Mouse (Mus musculus) mouse trophoblast stem cell (cell line): Measurements from ENCODE around the gene Smim23.

Source experiments
- in situ Hi-C, 2 experiments: fragments of 300-500 bp; cut with MseI, MboI; formaldehyde crosslinking; loops; 2 replicates in 1 of 2; 3 replicates in 1 of 2; pipeline ENCODE4 v1.15.1; 2025

Smim23 gene

DNA sequence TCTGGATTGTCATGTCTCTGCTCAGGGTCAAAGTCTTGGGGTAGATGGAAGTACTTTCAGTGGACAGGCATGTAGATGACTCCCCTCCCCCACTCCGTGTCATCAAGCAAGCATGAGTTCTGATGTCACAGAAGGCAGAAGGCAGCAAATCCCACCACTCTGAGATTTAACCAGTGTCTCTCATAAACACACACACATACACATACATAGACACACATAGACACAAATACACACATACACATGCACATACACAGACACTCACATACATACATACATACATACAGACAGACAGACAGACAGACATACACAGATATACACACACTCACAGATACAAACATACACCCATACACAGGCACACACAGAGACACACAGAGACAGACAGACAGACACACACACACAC is at the start of gene Smim23:
Gene Smim23 (minus strand): TSS at position 101 of the 400 bp plus-strand sequence.
- in situ Hi-C loops = no loop called here

DNA sequence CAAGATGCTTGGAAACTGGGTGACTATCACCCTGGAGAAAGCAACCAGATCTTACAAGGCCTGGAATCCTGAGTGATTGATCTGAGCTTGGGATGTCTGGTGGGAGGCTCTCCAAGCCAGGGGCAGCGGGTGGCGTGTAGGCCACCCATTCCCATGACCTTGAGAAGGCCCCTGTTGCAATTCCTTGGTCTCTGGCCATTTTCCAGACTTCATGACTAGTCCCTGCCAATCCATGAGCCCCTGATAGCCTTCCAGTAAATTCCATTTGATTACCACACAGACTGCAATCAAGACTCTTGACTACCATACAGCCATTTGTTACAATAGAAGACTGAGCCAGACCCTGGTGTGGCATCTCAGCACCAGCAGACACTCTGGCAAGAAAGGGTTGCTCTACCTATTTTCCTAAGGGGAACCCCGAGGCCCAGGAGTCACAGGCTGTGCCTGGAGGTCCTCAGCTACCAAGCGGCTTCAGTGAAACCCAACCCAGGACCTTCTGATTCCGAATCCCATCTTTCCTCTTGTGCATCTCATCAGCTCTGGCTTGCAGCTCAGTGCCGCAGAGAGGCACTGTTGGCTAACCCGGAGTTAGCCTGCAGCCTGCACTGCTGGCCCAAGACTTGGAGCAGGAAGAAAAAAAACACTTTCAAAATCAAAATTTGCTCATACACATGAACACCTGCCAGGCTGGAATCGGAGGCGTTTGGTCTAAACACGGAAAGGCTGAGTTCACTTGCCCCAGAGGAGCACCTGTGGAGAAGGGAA is 44.4 kb upstream of the Smim23 start:
- in situ Hi-C loops = no loop called here

DNA sequence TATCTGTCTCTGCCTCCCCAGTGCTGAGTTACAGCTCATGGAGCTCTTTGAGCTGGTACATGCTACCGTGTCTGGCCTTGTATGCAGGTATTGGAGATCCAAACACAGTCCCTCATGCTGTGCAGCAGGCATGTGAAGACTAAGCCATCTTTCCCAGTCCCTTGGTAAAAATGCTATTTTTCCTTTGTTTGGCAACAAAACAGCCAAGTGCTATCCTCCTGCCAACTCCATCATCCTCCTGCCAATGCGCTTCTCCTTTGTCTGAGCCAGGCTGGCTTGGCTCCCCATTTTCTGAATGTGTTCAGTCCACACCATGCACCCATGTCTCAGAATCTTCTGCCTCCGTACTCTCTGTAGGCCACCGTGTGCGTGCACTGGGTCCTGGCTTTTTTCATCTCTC is 40.2 kb upstream of the Smim23 start:
- in situ Hi-C loops = no loop called here

DNA sequence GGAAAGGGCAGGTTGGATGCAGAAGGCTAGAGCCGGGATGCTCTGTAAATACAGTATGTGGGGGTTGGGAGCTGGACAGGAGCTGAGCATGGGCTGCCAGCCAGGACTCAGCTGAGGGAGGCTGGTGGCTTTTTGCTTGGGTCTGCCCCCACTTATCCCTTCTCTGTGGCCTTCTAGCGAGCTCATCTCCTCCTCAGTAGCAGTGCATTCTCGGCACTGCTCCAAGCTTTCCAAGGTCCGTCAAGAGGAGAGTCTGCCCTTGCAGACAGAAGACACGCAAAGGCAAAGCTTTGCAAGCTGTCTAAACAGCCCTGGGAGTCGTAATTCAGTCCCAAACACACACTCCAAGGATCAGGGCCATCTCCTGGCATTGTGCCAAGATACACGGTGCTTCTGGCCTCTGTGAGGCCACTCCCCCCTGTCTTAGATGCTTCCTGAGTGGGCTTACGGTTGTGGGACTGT is 33.0 kb upstream of the Smim23 start:
- in situ Hi-C loops = no loop called here

DNA sequence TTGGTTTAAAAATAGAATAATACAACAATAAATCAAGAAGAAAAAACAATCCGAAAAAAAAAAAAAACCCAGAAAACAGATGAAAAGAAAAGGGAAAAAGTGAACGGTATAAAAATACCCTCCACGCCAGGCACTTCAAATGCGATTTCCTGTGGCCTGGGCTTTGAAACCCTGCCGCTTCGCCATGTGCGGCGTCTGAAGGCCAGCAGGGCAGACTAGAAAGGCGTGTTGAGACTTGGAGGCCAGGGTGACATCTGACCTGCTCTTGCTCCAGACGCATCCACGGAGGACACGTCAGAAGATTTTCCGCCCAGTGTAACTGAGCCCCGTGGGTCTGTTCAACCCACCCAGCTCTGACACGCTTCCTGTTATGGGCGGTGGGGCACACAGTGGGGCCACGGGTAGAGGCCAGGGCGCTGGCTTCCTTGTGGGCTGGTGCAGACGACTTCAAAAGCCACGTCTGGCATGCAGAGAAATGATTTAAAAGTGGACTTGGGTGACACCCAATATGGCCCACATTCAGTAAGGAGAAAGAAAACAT is 22.3 kb upstream of the Smim23 start:
- in situ Hi-C loops = no loop called here

DNA sequence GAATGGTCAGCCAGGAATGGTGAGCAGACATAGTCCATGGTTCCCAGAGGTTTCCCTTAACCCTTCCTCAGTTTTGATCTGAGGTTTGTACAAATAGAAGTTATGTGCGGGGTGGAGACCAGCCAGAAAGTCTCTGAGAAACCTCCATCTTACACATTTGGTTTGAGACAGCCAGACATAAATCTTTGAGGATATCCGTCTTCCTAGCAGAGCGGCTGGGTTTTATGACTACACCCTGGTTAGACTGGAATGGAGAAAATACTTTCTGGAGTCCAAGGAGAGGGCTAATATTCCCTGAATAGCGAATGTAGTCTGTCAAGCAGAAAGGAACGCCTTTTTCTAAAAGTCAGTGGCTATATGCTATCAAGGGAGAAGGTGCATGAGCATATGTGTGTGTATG is 16.8 kb upstream of the Smim23 start:
- in situ Hi-C loops = no loop called here

DNA sequence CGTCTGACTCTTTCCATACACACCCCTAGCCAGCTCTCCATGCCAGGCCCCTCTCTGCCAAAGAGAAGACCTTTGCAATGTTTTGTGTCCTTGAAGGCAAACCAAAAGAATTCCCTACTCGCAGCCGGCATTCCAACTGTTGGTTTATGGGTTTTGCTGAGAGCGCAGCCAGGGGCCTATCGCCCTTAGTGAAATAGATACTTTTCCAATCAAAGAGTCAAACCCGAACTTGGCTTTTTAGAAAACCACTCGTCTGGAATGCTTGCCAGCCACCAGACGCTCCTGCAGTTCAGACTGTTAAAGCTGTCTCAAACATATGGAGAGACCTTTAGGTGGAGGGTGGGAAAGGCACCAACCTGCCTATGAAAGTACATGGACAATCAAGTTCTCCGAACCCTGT is 15.9 kb upstream of the Smim23 start:
- in situ Hi-C loops = no loop called here

DNA sequence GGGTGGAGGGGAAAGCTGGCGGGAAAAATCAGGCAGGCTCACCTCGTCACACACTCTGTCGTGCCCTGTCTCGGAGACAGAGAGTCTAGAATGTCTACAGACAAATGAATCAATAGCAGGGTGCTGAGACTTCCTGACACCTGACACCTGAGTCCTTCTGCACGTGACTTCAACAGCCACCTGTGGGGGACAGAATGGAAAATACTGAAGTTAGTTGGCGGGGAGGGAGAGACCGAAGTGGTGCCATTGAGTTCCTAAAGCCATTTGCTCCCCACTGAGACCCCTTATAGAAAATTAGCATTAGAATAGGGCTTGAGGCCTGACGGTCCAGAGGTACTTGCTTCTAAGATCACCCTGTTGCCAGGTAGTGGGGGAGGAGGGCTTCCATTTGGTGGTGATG is 10.6 kb upstream of the Smim23 start:
- in situ Hi-C loops = no loop called here

DNA sequence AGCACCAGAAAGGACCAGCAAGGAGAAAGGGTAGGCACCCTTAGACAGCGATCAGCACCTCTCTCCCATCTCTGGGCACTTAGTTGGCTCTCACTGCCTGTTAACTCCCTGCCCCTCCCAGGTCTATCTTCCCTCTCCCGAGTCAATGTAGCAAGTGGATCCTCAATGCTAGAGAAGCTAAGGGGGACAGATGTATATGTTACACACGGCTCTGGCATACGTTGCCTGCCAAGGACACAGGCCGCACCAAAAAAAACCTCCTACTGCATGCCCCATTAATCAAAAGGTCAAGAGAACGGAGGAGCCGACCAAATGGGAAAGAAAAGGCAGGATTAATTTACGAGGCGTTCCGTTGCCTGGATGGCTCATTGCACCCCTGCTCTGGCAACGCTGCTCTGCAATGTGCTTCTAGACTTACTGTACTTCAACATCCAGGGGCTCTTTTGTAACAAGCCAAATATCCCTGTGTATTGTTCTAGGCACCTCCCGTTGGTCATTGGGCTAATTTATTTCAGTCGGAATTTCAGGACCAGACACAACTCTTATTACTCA is 10.0 kb upstream of the Smim23 start:
- in situ Hi-C loops = no loop called here

DNA sequence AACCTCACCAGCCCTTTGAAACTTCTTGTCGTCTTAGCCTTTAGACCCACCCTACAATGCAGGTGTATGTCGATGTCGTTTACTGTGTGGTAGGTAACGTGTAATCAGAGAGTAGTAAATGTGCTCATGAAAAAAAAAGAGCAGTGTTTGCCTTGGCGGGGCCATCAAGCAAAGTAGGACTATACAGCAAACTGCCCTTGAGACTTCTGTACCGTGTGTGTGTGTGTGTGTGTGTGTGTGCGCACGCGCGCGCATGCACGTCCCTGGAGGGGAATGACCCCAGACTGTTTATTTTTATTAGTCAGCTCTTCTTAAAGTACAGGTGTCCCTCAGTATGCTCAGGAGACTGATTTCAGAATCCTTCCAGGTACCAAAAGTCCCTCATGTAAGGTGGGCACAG is 6.8 kb downstream of the Smim23 start:
- in situ Hi-C loops = no loop called here

DNA sequence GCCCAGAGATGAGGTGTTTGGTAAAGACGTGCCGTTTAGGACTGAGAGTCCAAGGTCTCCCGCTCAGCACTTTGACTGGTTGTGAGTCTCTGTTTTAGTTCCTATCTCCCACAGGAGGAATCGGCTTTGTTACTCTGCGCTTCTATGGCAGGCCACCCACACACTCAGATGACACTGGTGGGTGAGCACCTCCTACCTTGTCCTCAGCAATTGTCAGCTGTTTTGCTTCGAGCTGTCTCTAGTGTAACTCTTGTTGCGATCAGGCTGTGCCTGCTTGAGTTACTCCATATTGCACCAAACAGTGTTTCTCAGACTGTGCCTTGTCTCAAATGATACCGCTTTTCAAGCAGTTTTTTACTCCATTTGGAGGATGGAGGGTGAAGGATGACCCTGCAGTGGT is 10.1 kb downstream of the Smim23 start:
- in situ Hi-C loops = no loop called here

DNA sequence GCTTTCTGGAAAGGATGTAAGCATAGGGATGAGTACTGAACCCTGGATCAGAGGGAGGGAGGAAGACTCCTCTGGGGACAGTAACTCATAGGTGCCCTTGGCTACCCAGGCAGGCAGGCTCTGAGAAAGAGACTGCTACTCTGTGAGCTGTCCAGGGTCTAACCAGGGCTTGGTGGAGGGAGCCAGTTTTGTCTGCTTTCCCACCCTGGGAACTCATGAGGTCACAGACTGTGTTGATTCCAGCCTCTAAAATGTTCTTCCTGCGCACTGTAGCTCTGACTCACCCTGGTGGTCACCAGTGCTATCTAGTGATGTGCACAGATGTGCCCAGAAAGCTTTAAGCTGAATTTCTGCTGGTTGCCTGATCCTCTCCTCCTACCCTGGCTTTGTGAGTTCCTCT is 15.3 kb downstream of the Smim23 start:
- in situ Hi-C loops = no loop called here

DNA sequence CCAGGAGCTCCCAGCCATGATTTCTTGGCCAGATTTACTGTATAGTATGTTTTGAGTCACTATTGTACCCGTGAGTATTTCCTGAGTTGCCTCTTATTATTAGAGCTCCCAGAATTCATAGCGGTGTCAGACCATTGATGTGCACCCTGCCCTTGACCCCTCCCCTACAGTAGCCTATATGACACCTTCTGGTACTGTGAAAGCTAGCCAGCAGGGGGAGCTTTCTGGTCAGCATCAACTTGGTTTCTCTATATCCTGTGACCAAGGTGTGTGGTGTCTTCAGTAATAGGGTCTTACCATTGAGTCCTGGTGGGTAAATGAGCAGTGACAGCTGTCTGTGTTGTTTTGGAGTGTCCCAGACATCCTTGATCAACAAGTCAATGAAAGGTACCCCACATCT is 18.4 kb downstream of the Smim23 start:
- in situ Hi-C loops = no loop called here

DNA sequence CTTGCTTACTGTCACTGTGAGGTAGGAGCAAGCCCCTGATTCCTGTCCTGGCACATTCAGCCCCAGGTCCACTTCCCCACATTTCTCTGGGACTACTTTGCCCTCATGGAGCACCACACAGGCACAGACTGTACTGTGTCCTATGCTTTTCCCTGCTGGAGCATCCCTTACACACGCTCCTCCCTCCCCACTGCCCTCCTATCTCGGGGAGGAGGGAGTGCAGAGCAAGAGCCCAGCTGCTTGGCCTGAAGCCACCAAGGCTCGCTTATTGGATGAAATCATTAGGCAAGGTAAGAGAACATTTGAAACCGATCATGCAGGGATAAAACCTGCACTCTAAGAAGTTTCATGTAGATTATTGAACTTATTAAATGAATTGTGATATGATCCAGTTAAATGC is 20.7 kb downstream of the Smim23 start:
- in situ Hi-C loops = no loop called here

DNA sequence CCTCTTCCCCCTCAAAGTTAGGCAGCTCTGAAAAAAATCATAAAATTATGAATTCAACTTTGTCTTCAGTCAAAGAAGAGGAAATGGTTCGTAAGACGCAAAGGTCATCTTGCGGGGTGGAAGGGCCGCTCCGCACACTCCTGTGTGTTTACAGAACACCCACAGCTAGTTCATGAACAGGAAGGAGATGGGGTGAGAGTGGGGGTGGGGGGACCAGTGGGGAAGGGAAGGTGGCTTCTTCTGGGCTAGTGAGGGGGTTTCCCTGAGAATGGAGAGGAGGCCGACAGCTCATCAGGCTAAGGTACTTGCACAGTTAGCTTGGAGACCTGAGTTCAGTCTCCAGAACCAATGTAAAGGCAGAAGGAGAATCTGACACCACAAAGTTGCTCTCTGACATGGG is 22.7 kb downstream of the Smim23 start:
- in situ Hi-C loops = no loop called here

DNA sequence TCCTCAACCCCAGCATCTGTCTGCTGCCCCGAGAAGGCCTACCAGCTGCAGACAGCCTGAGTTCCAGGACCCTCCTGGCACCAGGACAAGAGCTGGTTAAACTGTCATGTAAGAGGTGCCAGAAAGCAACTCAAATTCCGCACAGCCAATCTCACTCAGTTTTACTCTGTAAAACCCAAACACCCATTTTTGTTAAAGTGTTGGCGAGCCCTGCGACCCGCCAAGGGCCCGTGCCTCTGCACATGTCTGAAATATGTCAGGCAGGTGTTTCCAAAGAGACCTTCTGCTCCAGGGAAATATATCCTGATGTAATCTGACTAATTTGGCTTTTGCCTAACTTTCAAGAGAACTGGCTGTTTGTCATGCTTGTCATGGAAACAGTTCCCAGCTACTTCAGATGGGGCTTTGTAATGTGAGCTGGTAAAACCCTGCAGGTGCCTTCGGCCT is 23.5 kb downstream of the Smim23 start:
- in situ Hi-C loops = no loop called here

DNA sequence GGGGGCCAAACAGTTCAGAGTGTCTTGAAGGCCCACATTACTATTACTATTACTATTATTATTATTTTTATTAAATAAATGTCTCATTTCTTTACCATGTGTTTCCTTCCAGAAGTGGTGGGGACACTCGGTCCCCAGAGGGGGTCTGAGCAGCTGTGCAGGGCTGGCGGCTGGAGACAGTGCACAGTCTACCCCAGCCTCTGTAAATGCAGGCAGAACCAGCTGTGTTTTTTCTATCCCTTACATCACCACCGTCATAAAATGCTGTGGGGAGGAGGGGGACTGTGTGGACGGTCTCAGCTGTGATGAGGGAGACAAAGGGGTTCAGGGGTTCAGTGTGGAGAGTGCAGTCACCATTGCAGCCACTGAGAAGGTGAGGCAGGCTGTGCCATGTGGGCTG is 26.0 kb downstream of the Smim23 start:
- in situ Hi-C loops = no loop called here

DNA sequence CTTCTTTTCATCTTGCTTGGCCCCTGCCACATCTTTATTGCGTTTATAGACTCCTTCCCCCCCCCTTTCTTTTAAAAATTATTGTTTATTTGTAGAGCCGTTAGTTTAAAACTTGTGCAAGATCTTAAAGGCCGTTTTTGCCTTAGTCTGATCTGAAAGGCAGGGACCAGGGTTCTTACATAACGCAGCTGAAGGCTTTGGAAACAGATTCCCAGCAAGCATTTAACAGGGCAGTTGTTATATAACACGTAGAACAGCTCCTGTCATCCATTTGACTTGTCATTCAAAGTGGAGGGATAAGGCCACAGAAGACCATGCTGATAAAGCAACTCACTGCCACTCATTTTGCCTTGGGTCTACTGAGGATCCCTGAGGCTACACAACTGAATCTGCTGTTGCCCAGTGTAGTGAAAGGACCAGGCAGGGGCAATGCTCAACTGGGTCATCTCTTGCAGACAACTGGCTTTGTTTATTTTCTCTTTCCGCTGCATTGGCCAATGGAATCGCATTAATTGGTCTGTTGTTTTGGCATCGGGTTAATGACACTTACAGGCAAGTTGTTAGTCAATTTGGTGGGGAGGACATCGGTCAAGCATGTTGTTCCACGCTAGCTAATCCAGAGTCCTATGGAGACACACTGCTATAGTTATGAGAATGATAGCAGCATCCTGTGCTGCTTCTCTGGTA is 29.5 kb downstream of the Smim23 start:
- in situ Hi-C loops = no loop called here

DNA sequence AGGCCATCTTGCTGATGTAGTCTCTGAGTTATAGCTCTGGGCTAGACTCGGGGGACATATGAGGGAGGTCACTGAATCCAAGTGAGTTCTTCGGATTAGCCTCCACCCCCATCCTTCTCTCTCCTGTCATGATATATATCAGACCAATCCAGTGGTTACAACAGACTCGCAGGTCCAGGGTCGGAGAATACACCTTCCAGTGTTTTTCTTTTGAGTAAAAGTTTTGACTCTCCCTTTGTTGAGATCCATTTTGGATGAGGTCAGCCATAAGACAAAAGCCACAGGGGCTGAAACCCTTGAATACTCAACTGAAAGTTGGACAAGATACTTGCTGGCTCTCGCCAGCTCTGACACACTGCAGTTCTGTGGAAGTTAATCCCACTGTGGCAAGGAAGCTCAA is 38.2 kb downstream of the Smim23 start:
- in situ Hi-C loops = no loop called here

DNA sequence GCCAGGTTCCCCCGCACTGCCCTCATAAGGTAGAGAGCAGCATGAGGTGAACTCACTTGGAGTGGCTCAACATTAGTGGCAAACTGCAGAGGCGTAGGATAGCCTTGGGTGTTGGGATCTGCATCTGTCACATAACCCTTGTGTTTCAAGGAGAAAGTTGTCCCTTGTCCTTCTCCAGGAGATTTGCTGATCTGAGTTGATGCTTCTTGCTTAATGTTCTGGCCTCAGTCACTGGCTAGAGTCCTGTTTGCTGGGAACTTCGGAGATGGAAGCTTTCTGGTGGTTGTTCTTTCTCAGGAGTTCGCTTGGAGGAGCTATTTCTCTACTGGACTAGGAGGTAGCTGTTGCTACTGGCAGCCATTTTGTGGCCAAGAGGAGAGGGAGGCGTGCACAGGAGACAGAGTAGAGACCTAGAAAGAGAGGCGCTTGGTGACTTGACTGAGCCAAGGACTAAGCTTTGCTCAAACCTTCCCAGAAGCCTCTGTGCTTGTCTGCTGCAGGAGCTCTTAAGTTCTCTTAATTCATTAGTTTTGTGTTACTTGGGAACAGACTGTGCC is 38.7 kb downstream of the Smim23 start:
- in situ Hi-C loops = no loop called here

DNA sequence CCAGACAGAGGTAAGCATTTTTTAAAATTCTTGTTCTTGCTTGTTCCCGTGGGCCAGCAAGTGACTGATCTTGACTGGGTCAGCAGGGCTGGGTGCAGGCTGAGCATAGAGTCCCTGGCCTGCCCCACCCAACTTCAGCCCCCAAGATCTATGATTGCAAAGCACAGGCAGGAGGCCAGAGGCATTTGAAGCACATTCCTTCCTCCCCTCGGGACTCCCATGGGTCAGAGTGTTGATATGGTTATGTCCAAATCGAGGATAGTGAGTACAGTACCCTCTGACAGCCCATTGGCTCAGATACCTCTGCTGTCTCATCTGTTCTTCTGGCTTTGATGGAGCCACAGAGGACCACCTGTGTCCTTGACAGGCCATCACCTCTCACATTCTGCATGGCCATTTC is 41.7 kb downstream of the Smim23 start:
- in situ Hi-C loops = no loop called here

DNA sequence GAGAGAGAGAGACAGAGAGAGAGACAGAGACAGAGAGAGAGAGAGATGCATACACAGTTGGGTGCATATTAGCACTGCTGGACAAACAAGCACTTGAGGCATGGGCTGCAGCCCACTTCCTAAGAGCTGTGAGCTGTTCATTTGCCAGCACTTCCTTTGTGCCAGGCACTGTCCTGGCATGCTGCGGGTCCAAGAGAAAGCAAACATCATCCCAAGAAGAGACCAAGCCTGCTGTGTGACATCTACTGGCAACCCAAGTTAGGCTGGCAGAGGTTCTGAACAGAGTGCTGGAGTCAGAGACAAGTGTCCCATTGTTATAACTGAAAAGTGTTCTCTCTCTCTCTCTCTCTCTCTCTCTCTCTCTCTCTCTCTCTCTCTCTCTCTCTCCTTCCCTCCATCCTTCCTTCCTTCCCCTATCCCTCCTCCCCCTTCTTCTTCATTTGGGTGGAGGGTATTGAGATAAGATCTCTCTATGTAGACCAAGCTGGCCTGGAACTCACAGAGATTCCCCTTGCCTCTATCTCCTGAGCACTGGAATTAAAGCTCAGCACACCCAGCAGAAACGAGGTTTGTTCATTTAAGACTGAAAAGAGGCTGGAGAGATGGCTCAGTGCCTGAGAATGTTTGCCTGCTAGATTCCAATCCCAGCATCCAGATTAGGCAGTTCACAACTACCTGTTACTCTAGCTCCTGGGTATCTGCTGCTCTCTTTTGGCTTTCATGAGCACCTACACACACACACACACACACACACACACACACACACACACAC is 42.6 kb downstream of the Smim23 start:
- in situ Hi-C loops = no loop called here
